Mouse (Mus musculus) layer of hippocampus, postnatal 36 days (tissue): Measurements from ENCODE around the gene Gm10600. TPM values are rescaled to one million over a fixed set of nuclear protein-coding genes. Genes with fewer than 3 reads are reported as not detected.
"Not testable (repeated sequence)": the region's sequence is repeated elsewhere in the genome, so short reads cannot be mapped to it uniquely, and the experiment has no call there.

Source experiments
- DNase-seq, 2 experiments: peaks; one replicate each; pipeline ENCODE4 v3.0.0; 2022
- total RNA-seq, 2 experiments: library from RNA; stranded (reverse); gene quantifications; 2 replicates each; pipeline ENCODE4 v1.2.3; 2021

Gene Gm10600
- total RNA-seq = 1 to 10 TPM; 7.2 to 8.1 TPM

DNA sequence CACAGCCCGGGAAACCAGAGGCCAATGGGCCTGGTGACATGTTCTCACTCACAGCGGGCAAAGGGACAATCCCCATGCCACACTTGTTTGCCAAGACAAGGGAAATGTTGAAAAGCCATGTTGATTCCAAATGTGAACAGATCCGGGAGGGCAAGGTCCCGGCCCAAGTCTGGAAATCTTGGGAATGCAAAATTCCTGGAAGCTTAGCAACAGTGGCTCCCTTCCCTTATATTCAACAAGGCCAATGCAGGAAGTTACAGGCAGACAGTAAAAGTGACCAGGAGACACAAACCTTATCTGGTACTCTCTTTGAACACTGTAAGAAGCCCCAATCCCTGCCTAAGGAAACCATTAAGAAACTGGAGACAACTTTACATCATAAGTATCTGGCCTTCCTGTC, at the start of gene Gm10600:
Gm10600 (plus strand) TSS at position 301 of the 400 bp plus-strand sequence.
- DNase-seq = not testable (repeated sequence)

- not testable (repeated sequence) for DNase-seq
Observed at GRCm38 (mm10) chr4:42255467-42255866, 15.0 kb downstream of the Gm10600 start, which contains the start of gene Ccl21b. Gene Ccl21b (plus strand): TSS chr4:42255767.

Other genes starting within 250 kb of the Gm10600 start
- 1 to 10 TPM; 2.7 to 3.4 TPM for gene Gm21093, start 205.9 kb upstream of the Gm10600 start, total RNA-seq
- gene Gm3893, start 149.4 kb upstream of the Gm10600 start, total RNA-seq = not detected
- gene Gm13304, start 125.8 kb upstream of the Gm10600 start, total RNA-seq = 10 to 100 TPM; 13.5 to 15.8 TPM
- 10 to 100 TPM in 1 of 2 experiments, 1 to 10 TPM in 1; 7.6 to 10.8 TPM for gene Gm13306, start 87.2 kb upstream of the Gm10600 start, total RNA-seq
- gene Gm13305, start 72.0 kb upstream of the Gm10600 start, total RNA-seq = 1 to 10 TPM; 2.1 to 5.0 TPM
- gene Ccl21b, start 15.1 kb downstream of the Gm10600 start, total RNA-seq = not detected
- not detected for gene Gm21953, start 53.6 kb downstream of the Gm10600 start, total RNA-seq
- under 1 TPM; 0.15 to 0.65 TPM for gene Fam205a3, start 77.7 kb downstream of the Gm10600 start, total RNA-seq
- gene Gm21586, start 198.7 kb downstream of the Gm10600 start, total RNA-seq = not detected
- 1 to 10 TPM; 1.5 to 3.0 TPM for gene Gm2163, start 226.1 kb downstream of the Gm10600 start, total RNA-seq